Mouse (Mus musculus) left cerebral cortex, postnatal 25 days (tissue): Measurements from ENCODE around the gene Crybg2. TPM values are rescaled to one million over a fixed set of nuclear protein-coding genes. Genes with fewer than 3 reads are reported as not detected.

Source experiments
- DNase-seq, 2 experiments: peaks; one replicate each; pipeline ENCODE4 v3.0.0; 2022; ENCODE audit warnings: low spot score in 2 of 2, mixed read lengths in 1 of 2
- intact Hi-C: fragments of 180-260 bp; cut with DNase I; formaldehyde crosslinking; loops from one replicate; pipeline ENCODE4 v1.15.1; 2025
- total RNA-seq, 2 experiments: library from RNA; stranded (reverse); gene quantifications; 2 replicates each; pipeline ENCODE4 v1.2.3; 2021

Gene Crybg2
- 1 to 10 TPM; 1.8 to 2.7 TPM for total RNA-seq

DNA sequence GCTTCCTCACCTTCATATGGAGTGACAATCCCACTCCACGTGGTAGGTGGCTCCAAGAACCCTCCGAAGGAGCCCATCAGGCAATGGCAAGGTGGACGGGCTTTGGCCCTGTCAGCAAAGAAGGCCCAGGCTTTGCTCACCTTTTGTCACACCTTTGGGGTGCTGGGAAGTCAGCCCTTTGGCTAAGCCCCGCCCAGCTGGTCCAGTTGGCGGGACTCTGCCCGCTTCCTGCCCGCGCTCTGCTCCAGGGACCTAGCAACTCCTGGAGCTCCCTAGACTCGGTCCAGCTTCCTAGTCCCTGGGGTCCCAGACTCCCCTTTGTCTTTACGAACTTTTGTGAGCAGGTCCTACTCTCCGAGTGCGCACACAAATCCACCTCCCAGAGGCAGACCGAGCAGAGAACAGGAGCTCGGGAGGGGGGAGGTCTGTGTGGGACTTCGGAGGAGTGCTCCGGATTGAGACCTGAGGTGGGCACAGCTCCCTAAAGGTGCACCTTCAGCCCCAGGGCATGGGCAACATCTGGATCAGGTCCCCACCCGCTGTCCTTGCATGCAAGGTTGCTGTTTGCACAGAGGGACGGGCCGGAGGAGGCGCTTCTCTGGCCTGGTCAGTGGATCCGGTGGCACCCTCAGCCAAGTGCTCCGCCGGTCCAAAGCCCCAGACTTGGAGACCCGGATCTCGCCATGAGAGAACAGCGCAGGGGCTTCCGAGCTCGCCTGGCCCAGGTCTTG is at the start of gene Crybg2:
TSS of gene Crybg2 (plus strand) at position 681 of the 731 bp plus-strand sequence.
- intact Hi-C loops: no loop called here
- no peak for DNase-seq

DNA sequence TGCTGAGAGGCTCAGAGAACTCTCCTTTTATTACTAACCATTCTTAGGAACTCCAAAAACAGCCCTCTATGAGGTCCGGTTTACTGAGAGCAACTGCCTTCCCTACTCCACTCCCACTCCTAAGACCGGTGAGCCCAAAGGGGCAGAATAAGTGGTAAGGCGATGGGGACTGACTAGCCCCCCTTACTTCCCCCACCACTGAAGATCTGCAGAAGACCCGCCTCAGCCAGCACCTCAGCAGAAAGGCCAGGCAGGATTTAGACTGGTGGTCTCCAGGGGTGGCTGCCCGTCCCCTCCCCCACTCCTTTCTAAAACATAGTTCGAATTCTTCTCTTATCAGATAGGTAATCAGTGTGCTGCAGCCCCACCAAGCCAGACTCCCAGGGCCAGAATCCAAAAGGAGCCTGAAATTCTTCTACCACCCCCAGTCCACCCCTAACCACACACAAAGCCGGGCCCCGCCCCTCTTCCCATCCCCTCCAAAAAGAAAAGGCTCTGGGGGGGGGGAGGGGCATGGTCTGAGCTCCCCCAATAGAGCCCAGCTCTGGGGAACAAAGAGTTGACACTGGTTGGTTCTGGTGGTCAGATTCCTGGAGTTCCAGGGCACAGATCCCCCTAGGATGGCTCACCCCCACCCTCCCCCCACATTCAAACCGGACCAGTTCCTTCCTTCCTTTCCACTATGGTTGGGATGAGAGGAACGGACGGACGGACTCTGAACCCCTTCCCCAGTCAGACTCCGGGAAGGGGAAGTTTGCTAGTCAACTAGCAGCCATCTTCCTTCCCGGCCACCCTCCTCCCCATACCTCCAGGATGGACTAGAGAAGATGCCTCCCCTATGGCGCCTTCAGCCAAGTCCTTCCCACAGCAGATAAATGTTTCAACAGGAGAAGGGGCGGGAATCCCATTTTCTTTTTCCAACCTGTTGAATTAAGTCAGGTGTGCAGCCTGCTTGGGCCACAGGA is 48.9 kb upstream of the Crybg2 start:
- no peak for DNase-seq
- intact Hi-C loops: no loop called here

DNA sequence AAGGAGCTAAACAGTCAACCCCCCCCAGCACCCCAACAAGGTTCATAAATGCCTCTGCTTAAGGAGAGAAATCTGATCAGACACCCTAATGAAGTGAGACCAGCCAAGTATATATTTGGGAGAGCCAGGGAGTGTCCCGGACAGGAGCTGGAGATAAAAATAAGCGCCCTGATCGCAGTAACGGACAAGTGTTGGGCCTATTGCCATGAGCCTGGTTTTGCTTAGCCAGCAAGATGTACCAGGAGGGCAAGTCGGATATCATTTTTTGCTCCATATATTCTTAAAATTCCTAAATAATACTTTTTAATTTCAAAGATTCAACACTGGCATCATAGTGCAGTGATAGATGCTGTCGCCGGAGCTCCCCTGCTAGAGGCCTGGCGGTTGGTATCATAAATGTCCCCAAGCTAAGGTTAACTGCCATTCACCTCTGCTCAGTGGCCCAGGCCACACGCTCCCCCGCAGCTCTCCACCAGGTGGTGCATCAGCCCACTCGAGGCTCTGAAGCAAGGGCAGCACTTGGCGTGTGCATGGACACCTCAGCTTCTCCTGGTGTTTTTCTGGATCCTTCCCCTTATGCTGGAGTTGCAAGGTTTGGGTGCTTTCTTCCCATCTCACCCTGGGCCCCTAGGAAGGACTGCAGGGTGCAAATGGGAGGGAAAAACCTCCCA is 47.6 kb upstream of the Crybg2 start:
- intact Hi-C loops: no loop called here

DNA sequence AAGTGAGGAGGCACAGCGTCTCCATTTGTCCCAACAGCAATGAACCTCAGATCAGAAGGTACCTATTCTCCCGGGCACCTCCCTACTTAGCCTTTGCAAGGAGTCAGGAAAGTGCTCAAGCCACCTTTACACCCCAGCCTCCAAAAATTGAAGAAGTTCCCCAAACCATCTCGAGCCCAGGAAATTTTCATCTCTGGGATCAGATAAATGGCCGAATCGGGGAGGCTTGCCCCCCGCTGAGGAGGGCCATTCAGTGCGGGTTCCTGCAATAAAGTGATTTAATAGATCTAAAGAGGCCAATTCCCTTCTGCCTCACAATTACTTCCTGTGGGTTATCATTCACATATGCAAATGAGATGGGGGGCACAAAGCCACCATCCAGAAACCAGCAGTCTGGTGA is 44.4 kb upstream of the Crybg2 start:
- intact Hi-C loops: no loop called here
- DNase-seq: no peak

More for the DNA sequence above, 47.6 kb upstream of the Crybg2 start:
- no peak for DNase-seq

DNA sequence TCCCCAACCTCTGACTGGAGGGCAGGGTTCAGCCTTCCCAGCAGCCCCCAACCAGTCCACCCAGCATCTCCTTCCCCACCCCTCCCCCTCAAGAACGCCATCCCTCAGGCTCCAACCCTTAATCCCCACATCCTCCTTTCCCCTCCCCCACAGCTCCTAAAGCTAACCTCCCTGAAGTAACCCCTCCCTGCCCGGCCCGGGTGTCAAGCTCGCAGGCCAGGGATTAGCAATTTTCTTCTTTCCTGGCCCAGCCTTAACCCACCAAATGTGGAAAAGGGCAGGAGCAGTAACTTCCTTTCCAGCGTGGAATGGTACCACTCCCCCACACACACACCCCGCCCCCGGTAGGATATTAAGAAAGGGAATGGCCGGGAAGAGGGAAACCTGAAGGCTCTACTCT is 43.8 kb upstream of the Crybg2 start:
- intact Hi-C loops: no loop called here
- DNase-seq: no peak

DNA sequence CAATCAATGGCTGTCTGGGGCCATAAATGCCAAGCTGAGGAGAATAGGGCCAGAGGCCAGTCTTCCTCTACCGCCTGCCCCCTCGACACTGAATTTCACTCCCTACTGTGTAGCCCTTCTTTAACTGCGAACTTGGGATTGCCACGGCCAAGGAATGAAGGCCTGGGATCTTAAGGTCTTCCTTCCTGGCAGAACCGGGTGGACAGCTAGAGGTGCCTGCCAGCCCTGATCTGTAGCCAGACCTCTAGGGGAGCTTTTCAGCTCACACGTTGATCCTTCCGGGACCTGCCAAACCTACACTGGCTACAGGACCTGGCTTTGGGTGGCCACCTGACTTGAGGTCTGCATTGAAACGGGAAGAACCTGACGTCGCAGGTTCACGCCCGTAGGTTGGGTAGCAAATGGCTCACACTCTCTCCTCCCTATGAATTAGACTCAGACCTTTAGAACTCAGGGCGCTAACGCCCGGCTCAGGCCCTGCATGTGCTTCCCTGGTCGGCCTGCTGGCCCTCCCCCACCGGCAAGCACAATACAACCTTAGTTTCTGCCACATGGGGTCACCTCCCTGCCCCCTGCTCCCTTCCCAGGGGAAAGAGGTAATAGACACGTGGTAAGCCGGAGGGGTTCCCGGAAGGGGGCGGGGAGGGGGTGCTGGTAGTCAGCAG is 43.3 kb upstream of the Crybg2 start:
- intact Hi-C loops: no loop called here
- no peak for DNase-seq

DNA sequence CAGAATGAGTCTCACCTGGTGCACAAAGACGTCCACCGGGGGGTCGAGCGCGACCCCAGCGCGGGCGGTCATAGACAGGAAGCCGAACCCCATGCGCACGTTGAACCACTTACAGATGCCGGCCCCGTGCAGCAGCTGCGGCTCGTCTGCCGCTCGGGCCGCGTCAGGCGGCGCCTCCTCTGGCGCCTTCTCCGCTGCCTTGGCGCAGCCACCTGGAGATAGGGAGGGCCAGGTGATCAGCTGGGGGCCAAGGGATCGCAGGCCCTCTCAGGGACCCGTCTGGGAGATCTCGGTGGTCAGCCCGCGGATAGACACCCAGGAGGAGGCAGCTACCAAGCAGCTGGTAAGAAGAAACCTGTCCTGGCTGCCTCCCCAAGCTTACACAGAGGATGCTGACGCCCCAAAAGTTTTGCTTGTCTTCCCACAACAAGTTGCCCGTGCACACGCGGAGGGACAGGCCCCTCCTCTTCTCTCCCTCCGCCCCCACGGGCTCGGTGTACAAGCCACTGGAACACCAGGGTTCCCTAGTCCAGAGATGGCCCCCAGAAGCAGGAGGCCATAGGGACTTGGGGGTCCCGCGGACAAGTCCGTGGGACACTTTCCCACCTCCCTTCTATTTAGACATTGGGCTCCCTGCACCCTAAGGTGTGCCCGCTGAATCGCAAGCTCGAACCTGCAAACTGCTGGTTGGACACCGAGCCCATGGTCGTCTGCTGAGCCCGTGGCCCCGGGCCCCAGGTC is 42.4 kb upstream of the Crybg2 start:
- intact Hi-C loops: no loop called here
- DNase-seq: no peak

DNA sequence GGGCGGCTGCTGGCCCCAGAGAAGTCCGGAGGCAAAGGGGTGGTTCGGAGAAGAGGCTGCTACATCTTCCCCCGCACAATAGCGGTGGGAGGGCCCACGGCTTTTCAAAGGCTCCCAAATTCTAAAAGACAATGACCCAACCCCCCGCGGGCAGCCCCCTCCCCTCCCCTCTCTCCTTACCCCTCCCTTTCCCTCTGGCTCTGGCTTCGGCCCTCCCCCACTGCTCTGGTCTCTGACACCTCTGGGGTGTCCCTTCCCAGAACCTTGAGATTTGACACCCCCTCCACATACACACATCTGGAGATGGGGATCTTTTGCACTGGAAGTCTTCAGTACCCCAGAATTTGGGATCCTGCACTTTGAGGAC is 41.9 kb upstream of the Crybg2 start, which contains the start of gene Lin28a:
TSS of gene Lin28a (minus strand) at position 63 of the 367 bp plus-strand sequence.
- no peak for DNase-seq
- intact Hi-C loops: no loop called here

DNA sequence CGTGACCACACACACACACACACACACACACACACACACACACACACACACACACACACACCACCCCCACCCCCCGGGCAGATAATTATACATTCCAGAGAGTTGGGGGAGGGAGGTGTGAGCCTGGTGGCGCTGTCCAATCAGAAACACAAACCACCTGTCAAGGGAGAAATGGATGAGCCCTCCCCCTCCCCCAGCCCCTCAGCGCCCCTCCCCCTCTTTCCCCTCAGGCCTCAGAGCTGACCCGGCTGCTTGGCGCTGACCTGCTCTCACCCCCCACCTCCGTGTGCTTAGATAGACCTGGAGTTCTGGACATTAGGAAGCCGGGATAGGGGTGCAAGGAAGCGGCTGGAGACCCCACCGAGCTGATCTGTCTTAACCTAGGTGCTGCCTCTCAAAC is 41.4 kb upstream of the Crybg2 start:
- no peak for DNase-seq
- intact Hi-C loops: no loop called here

DNA sequence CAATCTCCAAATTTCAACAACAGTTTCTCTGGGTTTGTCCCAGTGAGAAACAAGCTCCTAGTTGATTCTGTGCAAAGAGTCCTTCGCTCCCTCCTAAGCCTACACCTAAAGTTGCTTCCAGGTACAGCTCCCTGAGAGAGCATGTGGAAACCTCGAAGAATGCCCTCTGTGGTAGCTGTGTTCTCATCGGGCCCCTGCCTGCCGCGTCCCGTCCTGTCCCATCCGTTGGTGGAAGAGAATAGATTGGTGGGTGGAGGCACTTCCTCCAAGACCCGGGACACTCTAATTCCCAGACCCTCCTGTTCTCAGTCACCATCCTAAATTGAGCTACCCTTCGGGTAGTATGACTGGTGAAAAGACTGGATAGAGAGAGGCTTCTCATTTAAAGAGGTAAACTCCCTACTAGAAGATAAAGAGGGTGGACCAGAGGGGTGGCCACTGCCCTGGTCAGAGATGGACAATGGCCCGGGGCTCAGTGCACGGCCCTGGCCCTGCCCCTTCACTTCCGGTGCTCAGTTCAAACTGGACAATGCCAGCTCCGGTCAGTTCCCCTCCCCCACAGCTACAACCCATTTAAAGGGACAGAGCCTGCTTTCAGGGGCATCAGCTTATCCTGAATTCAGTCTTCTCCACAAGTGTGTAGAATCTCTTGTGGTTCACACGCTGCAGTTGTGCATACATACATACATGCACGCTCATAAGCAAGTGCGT is 40.8 kb upstream of the Crybg2 start:
- intact Hi-C loops: no loop called here
- DNase-seq: no peak

DNA sequence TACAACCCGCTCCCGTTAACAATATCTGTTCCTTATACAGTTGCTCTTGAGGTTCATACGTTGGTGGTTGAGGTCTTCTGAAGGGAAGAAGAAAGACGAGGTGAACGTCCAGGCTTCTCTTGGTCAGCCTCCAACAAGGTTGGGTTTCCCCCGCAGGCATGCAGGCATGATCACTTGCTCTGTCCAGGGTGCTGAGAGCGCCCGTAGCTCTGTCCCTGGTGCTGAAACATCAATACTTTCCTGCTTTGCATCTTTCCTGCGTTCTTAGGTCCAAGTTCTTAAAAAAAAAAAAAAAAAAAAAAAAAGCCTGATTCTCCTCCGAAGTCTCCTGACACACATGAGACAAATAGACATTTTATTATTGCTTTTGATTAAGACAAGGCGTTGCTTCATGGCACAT is 40.0 kb upstream of the Crybg2 start:
- intact Hi-C loops: no loop called here
- peak in 1 of 2 experiments; percentile 11 for DNase-seq

DNA sequence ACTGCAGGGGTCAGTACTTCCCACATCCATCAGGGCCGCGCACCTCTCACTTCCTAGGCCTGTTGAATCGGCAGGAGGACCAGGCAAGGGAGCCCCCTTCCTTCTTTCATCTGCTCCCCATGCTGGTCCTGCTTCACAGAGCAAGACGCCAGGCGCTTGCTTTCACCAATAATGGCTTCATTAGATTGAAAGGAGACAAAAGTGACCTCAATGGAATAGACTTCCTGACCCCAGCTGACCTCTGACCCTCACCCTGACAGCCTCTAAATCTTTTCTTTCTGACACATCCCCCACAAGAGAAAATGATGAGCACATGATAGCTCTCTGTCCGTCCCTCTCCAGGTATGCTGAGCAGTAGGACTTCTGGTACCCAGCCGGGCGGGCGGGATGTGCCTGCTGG is 34.8 kb upstream of the Crybg2 start:
- no peak for DNase-seq
- intact Hi-C loops: no loop called here

DNA sequence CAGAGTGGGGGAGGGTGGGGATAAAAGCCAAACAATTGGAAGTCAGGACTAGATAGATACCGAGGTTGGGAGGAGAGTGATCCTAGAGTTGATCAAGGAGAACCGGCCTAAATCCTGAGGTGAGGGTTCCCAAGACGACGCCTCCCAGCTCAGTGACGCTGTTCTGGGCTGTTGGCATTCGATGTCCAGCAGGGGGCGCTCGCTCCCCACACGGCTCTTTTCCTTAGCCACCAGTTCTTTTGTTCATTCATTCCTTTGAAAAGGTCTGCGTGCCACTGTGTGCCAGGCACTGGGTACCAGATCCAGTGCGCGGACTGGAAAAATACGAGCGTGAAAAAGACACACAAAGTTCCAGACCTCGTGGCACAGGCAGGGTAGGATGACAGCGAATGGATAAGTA is 24.7 kb upstream of the Crybg2 start:
- DNase-seq: peak; percentile 79 to 84
- intact Hi-C loops: loop anchor here (2.0 kb wide), 2 partner anchors 51 to 257 kb away; no protein-coding TSS in a partner anchor

DNA sequence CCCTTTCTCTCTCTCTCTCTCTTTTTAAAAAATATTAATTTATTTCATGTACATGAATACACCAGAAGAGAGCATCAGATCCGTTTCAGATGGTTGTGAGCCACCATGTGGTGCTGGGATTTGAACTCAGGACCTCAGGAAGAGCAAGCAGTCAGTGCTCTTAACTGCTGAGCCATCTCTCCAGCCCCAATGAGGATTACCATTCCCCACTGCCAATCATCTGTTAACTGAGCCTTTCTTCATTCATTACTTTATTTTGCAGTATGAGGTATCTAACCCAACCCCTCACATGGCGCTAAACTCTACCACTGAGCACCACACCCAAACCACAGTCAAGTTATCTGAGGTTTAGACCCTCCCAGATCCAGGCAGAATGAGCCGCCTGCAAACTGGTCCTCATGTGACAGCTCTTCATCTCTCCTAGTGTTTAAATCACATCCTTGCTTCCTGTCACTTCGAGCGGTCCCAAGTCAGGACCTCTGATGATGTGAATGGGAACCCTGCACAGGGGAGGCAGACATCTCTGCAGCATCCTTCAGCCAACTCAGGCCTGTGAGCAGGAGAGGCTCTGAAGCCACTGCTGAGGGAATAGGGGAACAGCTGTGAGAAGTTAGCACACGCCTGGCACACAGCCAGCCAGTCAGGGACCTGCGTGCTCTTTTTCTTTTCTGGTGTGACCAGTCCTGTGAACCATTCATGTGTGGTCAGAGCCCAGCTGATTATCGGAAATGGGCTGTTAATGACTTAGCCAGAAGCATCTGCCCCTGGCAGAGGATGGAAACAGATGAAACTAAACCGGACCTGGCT is 19.1 kb upstream of the Crybg2 start:
- intact Hi-C loops: no loop called here
- no peak for DNase-seq

DNA sequence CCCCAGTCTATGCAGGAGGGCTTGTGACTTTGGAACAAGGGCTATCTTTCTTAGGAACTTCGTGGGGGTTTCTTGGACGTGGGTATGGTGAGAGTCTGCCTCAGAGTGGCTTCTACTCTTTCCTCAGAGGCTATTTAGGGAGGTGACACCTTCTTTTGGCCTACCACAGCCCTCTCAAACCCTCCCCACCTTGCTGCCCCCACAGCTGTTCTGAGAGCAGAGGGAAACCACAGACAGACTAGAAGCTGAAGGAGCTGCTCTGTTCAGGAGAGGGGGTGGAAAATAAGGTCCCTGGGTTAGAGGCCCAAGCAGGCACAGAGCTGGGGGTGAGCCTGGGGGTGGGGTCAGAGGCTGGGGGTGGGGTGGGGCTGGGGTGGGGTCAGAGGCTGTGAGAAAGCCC is 17.6 kb upstream of the Crybg2 start:
- DNase-seq: no peak
- intact Hi-C loops: no loop called here

DNA sequence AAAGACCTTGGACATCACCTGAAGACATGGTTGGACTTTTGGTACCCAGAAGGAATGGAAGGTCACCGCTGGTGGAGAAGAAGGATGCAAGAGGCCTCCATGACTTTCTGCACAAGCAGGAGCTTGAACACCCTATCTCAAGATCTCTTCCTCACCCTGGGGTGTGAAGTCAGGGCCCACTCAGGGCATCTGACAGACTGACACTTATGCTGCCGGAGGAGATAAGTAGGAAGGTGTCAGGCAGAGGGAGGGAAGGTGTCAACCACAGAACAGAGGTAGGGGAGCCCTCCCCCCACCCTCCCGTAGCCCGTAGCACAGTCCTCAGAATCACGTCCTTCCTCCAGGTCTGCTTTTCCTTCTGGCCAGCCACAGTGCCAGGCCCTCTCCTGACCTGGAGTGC is 13.0 kb upstream of the Crybg2 start:
- DNase-seq: no peak
- intact Hi-C loops: no loop called here

DNA sequence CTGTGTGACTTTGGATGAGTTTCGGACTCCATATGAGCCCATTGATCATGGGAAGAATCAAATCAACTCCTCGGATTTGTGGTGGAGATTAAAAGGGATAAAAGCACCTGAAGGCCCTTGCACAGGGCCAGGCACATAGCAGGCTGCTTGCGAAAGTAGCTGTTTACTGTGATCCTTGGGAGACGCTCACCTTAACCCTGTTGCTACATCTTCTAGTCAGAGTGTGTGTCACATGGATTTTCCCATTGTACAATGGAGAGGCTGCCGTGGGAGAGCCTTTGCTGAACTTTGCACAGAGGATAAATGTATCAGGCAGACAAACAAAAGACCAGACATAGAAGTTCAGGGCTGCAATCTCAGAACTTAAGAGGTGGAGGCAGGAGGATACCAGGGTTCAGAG is 8.7 kb upstream of the Crybg2 start:
- no peak for DNase-seq
- intact Hi-C loops: no loop called here

DNA sequence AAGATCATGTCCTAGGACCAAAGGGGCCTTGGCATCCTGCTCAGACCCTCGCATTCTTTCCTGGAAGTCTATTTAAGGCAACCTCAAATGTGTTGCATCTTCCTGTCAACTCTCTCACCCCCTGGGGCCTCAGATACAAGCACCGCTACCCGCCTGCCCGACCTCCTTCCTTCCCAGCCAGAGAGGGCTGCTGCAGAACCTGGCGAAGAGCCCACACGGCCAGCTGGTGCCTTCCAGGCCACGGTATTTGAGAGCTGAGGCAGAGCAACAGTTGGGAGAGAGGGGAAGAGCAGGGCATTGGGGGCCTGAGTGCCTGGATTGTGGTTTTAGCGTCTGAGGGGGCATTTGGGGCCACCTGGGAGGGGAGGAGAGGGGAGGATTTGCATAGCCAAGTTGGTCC is 8.1 kb upstream of the Crybg2 start:
- DNase-seq: no peak
- intact Hi-C loops: no loop called here
